Mouse (Mus musculus) lung, adult 2 months (tissue): Measurements from ENCODE around the gene Gm20823. TPM values are rescaled to one million over a fixed set of nuclear protein-coding genes. Genes with fewer than 3 reads are reported as not detected.
"Not testable (repeated sequence)": the region's sequence is repeated elsewhere in the genome, so short reads cannot be mapped to it uniquely, and the experiment has no call there.

Experiments
- DNase-seq: peaks from one replicate; pipeline ENCODE4 v3.0.0; 2022
- H3K4me1 ChIP-seq: fragments of 200-500 bp; 2 replicates; pipeline ENCODE4 v1.6.1; 2011; ENCODE audit warnings: low read length; ENCODE audit not compliant: control insufficient read depth, insufficient read depth
- H3K4me3 ChIP-seq: fragments of 200-500 bp; replicated peaks from 2 replicates; pipeline ENCODE3; 2011; ENCODE audit warnings: low read depth, mild to moderate bottlenecking, control low read depth, low read length; ENCODE audit errors: extremely low read depth
- WGBS: fragments of 180-500 bp; shearing (Covaris S2); methylation state at CpG from one replicate; pipeline ENCODE4 v1.1.7; 2018; 5-methylcytosine and 5-hydroxymethylcytosine counted together
- polyA plus RNA-seq: library from polyadenylated mRNA; depleted of rRNA; stranded (reverse); fragments of >200 nt; gene quantifications from 2 replicates; pipeline ENCODE4 v1.2.3, GENCODE M21; 2012; rRNA removed

Gene Gm20823
- not detected in 2 replicates for polyA plus RNA-seq

GRCm38 (mm10) chrY:62464745-62465144 lies at the start of gene Gm20823:
TSS of gene Gm20823 (minus strand) at chrY:62464845.
- not testable (repeated sequence) for H3K4me3 ChIP-seq, DNase-seq, H3K4me1 ChIP-seq
- no CpG with 5 or more reads among the region's 4 CpGs for WGBS
